Mouse (Mus musculus): ENCODE results near the gene Klhl26. TPM values are rescaled to one million over a fixed set of nuclear protein-coding genes. Genes with fewer than 3 reads are reported as not detected.

Klhl26 gene
- polyA plus RNA-seq, 1 experiment from 2014 or later: 24.2 TPM

- peaks cover 15% of the 10 kb centered on the region for H3K4me1 ChIP-seq (ENCODE audit: control insufficient read depth, insufficient read depth, low read length)
- DNase-seq (no peak), ATAC-seq (ENCODE audit: low FRiP score, low TSS enrichment) (no peak)
- no peak overlapping the region for H3K9ac ChIP-seq (replicated peaks; ENCODE audit: low read length)
- H3K4me2 ChIP-seq (ENCODE audit: low read length): no peak overlapping the region
- 91% methylated on average over 5 of the region's 5 CpGs for WGBS
- H3K36me3 ChIP-seq (ENCODE audit: control insufficient read depth, insufficient read depth, low read length): no peaks in the 10 kb centered on the region
- H3K9me3 ChIP-seq (ENCODE audit: control insufficient read depth, low read length): no peaks in the 10 kb centered on the region
- no peak overlapping the region for H3K27ac ChIP-seq (replicated peaks; ENCODE audit: low read depth, low read length)
- no peak overlapping the region for H3K4me3 ChIP-seq (replicated peaks; ENCODE audit: low read depth, low read length)
- no peaks in the 10 kb centered on the region for H3K27me3 ChIP-seq (ENCODE audit: control insufficient read depth, insufficient read depth, low read length)
Observed at GRCm38 (mm10) chr8:70435156-70435555, 41.6 kb downstream of the Klhl26 start.

DNA sequence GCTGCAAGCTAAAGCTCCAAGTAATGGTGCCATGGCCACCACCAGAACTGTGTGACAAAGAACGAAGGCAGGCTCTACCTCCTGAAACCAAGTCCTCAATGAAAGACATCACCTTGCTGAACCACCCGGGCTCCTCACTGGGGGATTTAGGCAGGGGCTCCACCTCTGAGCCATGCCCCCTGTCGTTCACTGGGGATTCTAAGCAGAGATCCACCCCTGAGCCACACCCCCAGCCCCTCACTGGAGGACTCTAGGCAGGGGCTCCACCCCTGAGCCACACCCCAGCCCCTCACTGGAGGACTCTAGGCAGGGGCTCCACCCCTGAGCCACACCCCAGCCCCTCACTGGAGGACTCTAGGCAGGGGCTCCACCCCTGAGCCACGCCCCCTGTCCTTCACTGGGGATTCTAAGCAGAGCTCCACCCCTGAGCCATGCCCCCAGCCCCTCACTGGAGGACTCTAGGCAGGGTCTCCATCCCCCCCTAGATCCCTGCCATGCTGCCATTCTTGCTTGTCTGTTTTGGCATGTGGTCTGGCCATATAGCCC, 43.7 kb downstream of the Klhl26 start:
- Histone ChIP-seq H3K36me3 (ENCODE audit: control insufficient read depth, insufficient read depth, low read length) (no peaks in the 10 kb centered on the region), H3K4me3 (replicated peaks; ENCODE audit: low read depth, low read length) (no peak overlapping the region), H3K27me3 (ENCODE audit: control insufficient read depth, insufficient read depth, low read length) (no peaks in the 10 kb centered on the region), H3K9me3 (ENCODE audit: control insufficient read depth, low read length) (no peaks in the 10 kb centered on the region), H3K27ac (replicated peaks; ENCODE audit: low read depth, low read length) (no peak overlapping the region), H3K4me2 (ENCODE audit: low read length) (no peak overlapping the region), H3K4me1 (ENCODE audit: control insufficient read depth, insufficient read depth, low read length) (peaks cover 2% of the 10 kb centered on the region), H3K9ac (replicated peaks; ENCODE audit: low read length) (no peak overlapping the region)
- 42% methylated on average over 4 of the region's 4 CpGs for WGBS
- DNase-seq (no peak), ATAC-seq (ENCODE audit: low FRiP score, low TSS enrichment) (no peak)

GRCm38 (mm10) chr8:70431213-70431612, 45.6 kb downstream of the Klhl26 start:
- H3K4me3 ChIP-seq (replicated peaks; ENCODE audit: low read depth, low read length): no peak overlapping the region
- DNase-seq (no peak), ATAC-seq (ENCODE audit: low FRiP score, low TSS enrichment) (no peak)
- H3K4me2 ChIP-seq (ENCODE audit: low read length): no peak overlapping the region
- no peaks in the 10 kb centered on the region for H3K36me3 ChIP-seq (ENCODE audit: control insufficient read depth, insufficient read depth, low read length)
- no peaks in the 10 kb centered on the region for H3K4me1 ChIP-seq (ENCODE audit: control insufficient read depth, insufficient read depth, low read length)
- no peaks in the 10 kb centered on the region for H3K27me3 ChIP-seq (ENCODE audit: control insufficient read depth, insufficient read depth, low read length)
- no peaks in the 10 kb centered on the region for H3K9me3 ChIP-seq (ENCODE audit: control insufficient read depth, low read length)
- 97% methylated on average over 4 of the region's 4 CpGs for WGBS
- no peak overlapping the region for H3K9ac ChIP-seq (replicated peaks; ENCODE audit: low read length)
- H3K27ac ChIP-seq (replicated peaks; ENCODE audit: low read depth, low read length): no peak overlapping the region

- Histone ChIP-seq H3K4me3 (replicated peaks; ENCODE audit: low read depth, low read length) (no peak overlapping the region), H3K27ac (replicated peaks; ENCODE audit: low read depth, low read length) (no peak overlapping the region), H3K9ac (replicated peaks; ENCODE audit: low read length) (no peak overlapping the region), H3K9me3 (ENCODE audit: control insufficient read depth, low read length) (no peaks in the 10 kb centered on the region), H3K4me2 (ENCODE audit: low read length) (no peak overlapping the region), H3K4me1 (ENCODE audit: control insufficient read depth, insufficient read depth, low read length) (no peaks in the 10 kb centered on the region), H3K36me3 (ENCODE audit: control insufficient read depth, insufficient read depth, low read length) (no peaks in the 10 kb centered on the region), H3K27me3 (ENCODE audit: control insufficient read depth, insufficient read depth, low read length) (no peaks in the 10 kb centered on the region)
- WGBS: 87% methylated on average over 2 of the region's 2 CpGs
- no peak for DNase-seq
- ATAC-seq (ENCODE audit: low FRiP score, low TSS enrichment): no peak
Observed at GRCm38 (mm10) chr8:70426300-70426907, 50.4 kb downstream of the Klhl26 start.

DNA sequence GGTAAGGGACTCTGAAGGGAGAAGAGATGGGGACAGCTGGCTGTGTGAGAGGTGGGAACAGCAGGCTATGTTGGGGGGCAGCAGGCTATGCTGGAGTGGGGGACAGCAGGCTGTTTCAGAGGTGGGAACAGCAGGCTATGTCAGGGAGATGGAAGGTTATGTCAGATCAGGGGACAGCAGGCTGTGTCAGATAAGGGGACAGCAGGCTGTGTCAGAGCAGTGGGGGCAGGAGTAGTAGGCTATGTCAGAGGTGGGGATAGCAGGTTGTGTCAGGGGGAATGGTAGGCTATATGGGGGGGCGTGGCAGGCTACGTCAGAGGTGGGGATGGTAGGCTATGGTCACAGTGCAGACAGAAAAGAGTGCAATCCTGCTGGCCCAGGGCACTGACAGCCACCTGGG, 54.0 kb downstream of the Klhl26 start:
- Histone ChIP-seq H3K9ac (replicated peaks; ENCODE audit: low read length) (no peak overlapping the region), H3K27me3 (ENCODE audit: control insufficient read depth, insufficient read depth, low read length) (no peaks in the 10 kb centered on the region), H3K9me3 (ENCODE audit: control insufficient read depth, low read length) (no peaks in the 10 kb centered on the region), H3K27ac (replicated peaks; ENCODE audit: low read depth, low read length) (no peak overlapping the region), H3K36me3 (ENCODE audit: control insufficient read depth, insufficient read depth, low read length) (no peaks in the 10 kb centered on the region), H3K4me2 (ENCODE audit: low read length) (no peak overlapping the region), H3K4me3 (replicated peaks; ENCODE audit: low read depth, low read length) (no peak overlapping the region), H3K4me1 (ENCODE audit: control insufficient read depth, insufficient read depth, low read length) (no peaks in the 10 kb centered on the region)
- DNase-seq (no peak), ATAC-seq (ENCODE audit: low FRiP score, low TSS enrichment) (no peak)
- WGBS: 88% methylated on average over 2 of the region's 2 CpGs

DNA sequence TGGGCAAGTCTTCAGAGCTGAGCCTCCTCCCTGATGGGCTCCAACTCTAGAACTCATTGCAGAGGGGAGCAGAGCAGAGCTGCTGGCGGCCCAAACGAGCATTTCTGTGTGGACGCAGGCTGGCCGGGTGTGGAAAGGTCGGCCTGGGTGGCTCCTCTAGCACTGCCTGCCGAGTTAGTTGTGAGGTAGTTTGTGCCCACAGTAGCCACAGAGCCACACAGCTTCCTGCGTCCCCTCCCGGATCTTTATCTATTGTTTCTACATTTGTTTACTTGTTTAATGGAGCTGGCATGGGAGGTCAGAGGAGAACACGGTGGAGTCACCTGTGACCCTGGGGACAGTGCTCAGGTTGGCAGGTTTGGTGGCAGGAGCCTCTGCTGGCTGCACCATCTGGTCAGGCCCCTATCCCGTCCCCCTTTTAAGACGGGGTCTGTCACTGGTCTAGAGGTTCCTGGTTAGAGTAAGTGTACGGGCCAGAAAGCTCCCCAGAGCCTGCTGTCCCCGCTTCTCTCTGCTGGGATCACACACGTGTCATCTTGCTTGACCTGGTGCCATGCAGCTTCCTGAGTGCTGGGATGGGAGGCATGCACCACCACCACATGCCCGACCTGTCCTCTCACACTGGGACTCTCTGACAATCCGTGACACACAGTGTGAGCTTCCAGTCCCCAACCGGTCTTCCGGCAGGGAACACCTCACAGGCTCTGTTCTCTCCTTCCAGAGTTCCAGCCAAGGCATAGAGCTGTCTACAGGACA, 55.2 kb downstream of the Klhl26 start:
- DNase-seq: no peak
- no peak overlapping the region for H3K27ac ChIP-seq (replicated peaks; ENCODE audit: low read depth, low read length)
- WGBS: 86% methylated on average over 18 of the region's 18 CpGs
- H3K36me3 ChIP-seq (ENCODE audit: control insufficient read depth, insufficient read depth, low read length): no peaks in the 10 kb centered on the region
- ATAC-seq (ENCODE audit: low FRiP score, low TSS enrichment): no peak
- H3K27me3 ChIP-seq (ENCODE audit: control insufficient read depth, insufficient read depth, low read length): no peaks in the 10 kb centered on the region
- H3K4me3 ChIP-seq (replicated peaks; ENCODE audit: low read depth, low read length): no peak overlapping the region
- H3K4me2 ChIP-seq (ENCODE audit: low read length): no peak overlapping the region
- no peaks in the 10 kb centered on the region for H3K9me3 ChIP-seq (ENCODE audit: control insufficient read depth, low read length)
- no peak overlapping the region for H3K9ac ChIP-seq (replicated peaks; ENCODE audit: low read length)
- peaks cover 4% of the 10 kb centered on the region for H3K4me1 ChIP-seq (ENCODE audit: control insufficient read depth, insufficient read depth, low read length)

DNA sequence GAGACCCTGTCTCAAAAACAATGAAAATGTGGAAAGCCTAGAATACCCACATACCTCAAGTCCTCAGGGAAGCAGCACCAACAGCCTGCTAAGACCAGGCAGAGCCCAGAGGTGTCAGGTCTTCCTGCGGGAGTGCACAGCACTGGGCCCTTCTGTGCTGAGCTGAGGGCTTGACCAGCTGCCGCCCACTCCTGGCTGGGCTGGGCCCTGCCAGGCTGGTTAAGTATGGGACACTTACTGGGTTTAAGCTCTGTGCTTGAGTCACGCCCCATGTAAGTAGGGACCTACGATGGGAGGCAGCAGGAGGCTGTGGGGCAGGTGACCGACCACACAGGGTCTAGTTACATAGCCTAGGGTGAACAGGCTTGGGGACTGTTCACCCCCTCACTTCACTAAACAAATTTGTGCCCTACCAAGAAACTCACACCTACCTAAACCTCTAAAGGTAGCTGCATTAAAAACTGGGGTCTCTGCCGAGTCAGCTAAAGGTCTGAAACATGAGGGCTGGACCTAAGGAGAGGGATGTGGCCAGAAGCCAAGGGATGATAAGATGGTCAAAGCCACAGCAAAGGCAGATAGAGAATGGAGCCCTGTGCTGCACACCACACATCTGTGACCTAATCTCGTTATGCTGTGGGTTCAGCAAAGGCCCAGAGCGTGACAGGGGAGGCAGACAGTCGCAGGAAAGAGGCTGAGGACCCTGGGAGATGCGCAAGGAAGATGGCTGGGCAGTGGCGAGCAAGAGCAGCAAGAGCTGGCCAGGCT, 56.7 kb downstream of the Klhl26 start:
- 69% methylated on average over 11 of the region's 11 CpGs for WGBS
- no peaks in the 10 kb centered on the region for H3K27me3 ChIP-seq (ENCODE audit: control insufficient read depth, insufficient read depth, low read length)
- H3K9me3 ChIP-seq (ENCODE audit: control insufficient read depth, low read length): no peaks in the 10 kb centered on the region
- H3K4me1 ChIP-seq (ENCODE audit: control insufficient read depth, insufficient read depth, low read length): peaks cover 13% of the 10 kb centered on the region
- H3K4me2 ChIP-seq (ENCODE audit: low read length): no peak overlapping the region
- no peak overlapping the region for H3K4me3 ChIP-seq (replicated peaks; ENCODE audit: low read depth, low read length)
- H3K36me3 ChIP-seq (ENCODE audit: control insufficient read depth, insufficient read depth, low read length): no peaks in the 10 kb centered on the region
- no peak for ATAC-seq (ENCODE audit: low FRiP score, low TSS enrichment)
- DNase-seq: no peak
- H3K27ac ChIP-seq (replicated peaks; ENCODE audit: low read depth, low read length): no peak overlapping the region
- H3K9ac ChIP-seq (replicated peaks; ENCODE audit: low read length): no peak overlapping the region

- no peak overlapping the region for H3K27ac ChIP-seq (replicated peaks; ENCODE audit: low read depth, low read length)
- no peak for ATAC-seq (ENCODE audit: low FRiP score, low TSS enrichment)
- WGBS: 72% methylated on average over 14 of the region's 14 CpGs
Observed at GRCm38 (mm10) chr8:70418954-70419353, 57.8 kb downstream of the Klhl26 start.

More at GRCm38 (mm10) chr8:70418954-70419353, 57.8 kb downstream of the Klhl26 start:
- DNase-seq: peak; percentile 40
- H3K4me3 ChIP-seq (replicated peaks; ENCODE audit: low read depth, low read length): no peak overlapping the region
- peaks cover 13% of the 10 kb centered on the region for H3K4me1 ChIP-seq (ENCODE audit: control insufficient read depth, insufficient read depth, low read length)
- H3K36me3 ChIP-seq (ENCODE audit: control insufficient read depth, insufficient read depth, low read length): peaks cover 4% of the 10 kb centered on the region; the same call in 1 of the 2 replicates
- H3K4me2 ChIP-seq (ENCODE audit: low read length): no peak overlapping the region
- no peaks in the 10 kb centered on the region for H3K9me3 ChIP-seq (ENCODE audit: control insufficient read depth, low read length)
- H3K9ac ChIP-seq (replicated peaks; ENCODE audit: low read length): no peak overlapping the region
- no peaks in the 10 kb centered on the region for H3K27me3 ChIP-seq (ENCODE audit: control insufficient read depth, insufficient read depth, low read length)

All from midbrain, embryonic 14.5 days (tissue).